Mouse (Mus musculus) thymus, adult 18-20 months (tissue): Measurements from ENCODE around the gene Ccdc113.

Source experiments
- DNase-seq, 2 experiments: peaks; one replicate each; pipeline ENCODE4 v3.0.0; 2022; ENCODE audit warnings: mixed read lengths in 2 of 2

Ccdc113 gene

DNA sequence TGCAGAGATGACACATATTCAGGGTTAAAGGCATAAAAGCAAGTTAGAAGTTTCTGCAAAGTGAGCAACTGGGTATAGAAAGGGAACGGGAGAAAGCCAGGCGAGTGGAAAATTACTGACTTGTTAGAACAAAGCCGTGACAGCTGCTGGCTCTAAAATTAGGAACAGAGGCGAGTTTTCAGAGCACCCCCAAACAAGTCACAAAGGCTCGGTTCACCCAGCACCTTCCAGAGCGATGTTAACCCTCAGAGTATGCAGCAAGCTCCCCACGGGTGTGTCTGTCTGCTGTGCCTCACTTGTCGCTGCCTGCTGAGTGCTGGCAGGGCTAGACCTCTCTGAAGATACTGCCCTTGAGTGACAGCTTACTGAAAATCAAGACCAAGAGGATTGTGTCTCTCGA lies 73.3 kb downstream of the Ccdc113 start:
- DNase-seq, result no peak
